Mouse (Mus musculus): ENCODE measurements around the gene Sorcs2. TPM values are rescaled to one million over a fixed set of nuclear protein-coding genes. Genes with fewer than 3 reads are reported as not detected.

Gene Sorcs2
- polyA plus RNA-seq, 1 experiment from 2014 or later = 3.1 TPM

DNA sequence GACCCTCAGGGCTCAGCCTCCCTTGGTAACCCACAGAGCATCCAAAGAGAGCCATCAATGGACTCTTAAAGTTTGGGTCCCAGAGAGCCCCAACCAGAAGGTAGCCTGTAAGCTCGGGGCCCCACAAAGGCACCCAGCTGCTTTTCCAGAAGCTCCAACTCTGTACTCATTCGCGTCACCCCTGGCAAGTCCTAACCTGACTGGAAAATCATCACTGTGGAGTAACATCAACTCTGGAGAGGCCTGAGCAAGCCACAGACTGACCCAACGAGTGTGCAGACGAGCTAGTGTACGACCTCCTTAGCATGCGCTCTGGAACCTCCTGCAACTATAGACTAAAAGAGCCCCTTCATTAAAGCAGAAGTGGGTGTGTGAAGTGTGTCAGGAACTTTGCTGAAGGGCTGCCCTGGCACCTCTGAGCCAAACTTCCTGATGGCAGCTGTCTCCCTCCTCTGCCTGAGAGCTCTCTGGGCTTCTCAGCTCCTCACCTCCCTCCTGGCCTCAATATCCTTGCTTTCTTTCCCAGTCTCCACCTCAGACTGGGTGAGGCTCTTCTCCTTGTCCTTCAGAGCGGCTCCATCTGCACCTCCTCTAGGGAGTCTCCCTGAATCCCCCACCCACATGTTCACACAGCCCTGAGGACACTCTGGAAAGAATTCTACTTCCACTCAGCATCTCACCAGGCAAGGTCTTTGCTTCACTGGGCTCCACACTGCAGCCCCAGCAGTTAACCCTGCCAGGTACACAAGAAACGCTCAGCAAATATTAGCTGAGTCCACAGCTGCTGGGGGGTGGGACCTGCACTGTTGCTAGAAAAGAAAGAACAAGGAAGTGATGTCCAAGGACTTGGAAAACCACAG is 8.0 kb downstream of the Sorcs2 start:
- no peak overlapping the region for H3K9ac ChIP-seq (ENCODE audit: low read length)

DNA sequence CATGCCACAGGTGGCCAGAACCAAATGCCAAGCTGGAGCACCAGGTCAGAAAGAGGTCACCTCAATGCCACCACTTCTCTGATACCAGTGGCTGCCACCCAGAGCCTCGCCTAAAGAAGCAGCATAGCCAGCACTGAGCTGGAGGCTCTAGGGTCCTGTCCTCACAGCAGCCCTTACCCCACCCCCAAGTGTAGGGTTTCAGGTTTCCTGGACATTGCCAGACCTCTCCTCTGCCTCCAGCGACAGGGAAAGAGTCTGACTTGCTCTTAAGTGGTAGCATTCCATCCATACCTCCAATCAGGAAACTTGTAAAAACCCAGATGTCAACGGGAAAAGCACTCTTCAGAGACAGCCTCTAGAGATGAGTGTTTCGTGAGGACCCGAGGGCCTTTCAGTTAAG is 12.9 kb downstream of the Sorcs2 start:
- ATAC-seq (ENCODE audit: low FRiP score, low TSS enrichment) = no peak
- Histone ChIP-seq H3K4me1 (replicated peaks; ENCODE audit: control insufficient read depth, insufficient read depth) (no peaks in the 10 kb centered on the region), H3K36me3 (ENCODE audit: control insufficient read depth, insufficient read depth, low read length) (no peaks in the 10 kb centered on the region), H3K4me3 (ENCODE audit: low read depth, low read length) (no peak overlapping the region), H3K27ac (replicated peaks) (no peak overlapping the region), H3K9ac (ENCODE audit: low read length) (no peak overlapping the region), H3K4me2 (replicated peaks; ENCODE audit: low read depth) (no peak overlapping the region), H3K27me3 (ENCODE audit: control insufficient read depth, insufficient read depth, low read length) (no peaks in the 10 kb centered on the region), H3K9me3 (ENCODE audit: control insufficient read depth, low read length) (no peaks in the 10 kb centered on the region)
- no peak for DNase-seq (ENCODE audit: low spot score)
- TF ChIP-seq EP300 (optimal IDR thresholded peaks at IDR 0.05) (no peak), CTCF (IDR thresholded peaks at IDR 0.05; ENCODE audit: low read depth) (no peak)
- 25% methylated on average over 5 of the region's 5 CpGs for WGBS

More for the DNA sequence above, 8.0 kb downstream of the Sorcs2 start:
- H3K4me3 ChIP-seq (ENCODE audit: low read depth, low read length) = no peak overlapping the region
- WGBS = 60% methylated on average over 9 of the region's 9 CpGs
- TF ChIP-seq EP300 (optimal IDR thresholded peaks at IDR 0.05) (no peak), CTCF (IDR thresholded peaks at IDR 0.05; ENCODE audit: low read depth) (no peak)
- no peaks in the 10 kb centered on the region for H3K9me3 ChIP-seq (ENCODE audit: control insufficient read depth, low read length)
- no peaks in the 10 kb centered on the region for H3K4me1 ChIP-seq (replicated peaks; ENCODE audit: control insufficient read depth, insufficient read depth)
- DNase-seq (ENCODE audit: low spot score) (peak; percentile 88), ATAC-seq (ENCODE audit: low FRiP score, low TSS enrichment) (peak; percentile 96)
- no peaks in the 10 kb centered on the region for H3K36me3 ChIP-seq (ENCODE audit: control insufficient read depth, insufficient read depth, low read length)
- H3K27ac ChIP-seq (replicated peaks) = peak overlapping the region; percentile 74
- no peaks in the 10 kb centered on the region for H3K27me3 ChIP-seq (ENCODE audit: control insufficient read depth, insufficient read depth, low read length)
- no peak overlapping the region for H3K4me2 ChIP-seq (replicated peaks; ENCODE audit: low read depth)

DNA sequence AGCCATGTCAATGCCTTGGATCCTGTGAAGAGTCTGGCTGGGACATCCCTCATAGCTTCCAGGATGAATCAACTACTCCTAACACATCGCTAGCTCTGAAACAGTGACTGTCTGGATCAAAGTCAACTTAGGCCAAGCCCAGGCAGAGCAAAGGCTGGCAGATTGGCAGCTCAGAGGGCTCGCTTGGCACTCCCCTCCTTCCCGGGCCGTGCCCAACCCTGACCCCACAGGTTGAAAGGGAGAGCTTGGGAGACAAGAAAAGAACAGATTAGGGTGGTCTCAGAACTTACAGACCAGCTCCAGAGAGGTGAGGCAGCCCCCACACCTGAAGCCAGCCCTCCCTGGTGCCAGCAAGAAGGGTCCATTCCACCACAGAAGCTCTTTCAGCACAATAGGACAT is 14.5 kb downstream of the Sorcs2 start:
- no peak overlapping the region for H3K27ac ChIP-seq (replicated peaks)

DNA sequence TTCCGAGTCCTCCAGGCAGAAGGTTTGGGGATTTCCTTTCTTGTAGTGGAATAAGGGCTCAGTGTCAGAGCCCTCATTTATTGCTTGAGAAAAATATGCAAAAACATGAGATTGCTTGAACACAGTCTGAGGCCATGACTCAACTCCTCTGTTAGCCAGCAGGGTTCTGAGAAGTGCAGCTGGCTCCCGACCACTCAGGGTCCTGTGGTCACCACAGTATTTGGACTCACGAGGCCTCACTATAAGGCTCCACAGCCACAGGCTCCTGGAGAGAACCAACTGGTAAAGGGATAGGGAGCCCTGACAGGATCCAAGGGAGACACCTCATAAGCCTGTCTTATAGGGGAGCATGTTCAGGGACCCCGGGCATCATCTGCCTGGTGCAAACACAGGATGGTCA is 15.2 kb downstream of the Sorcs2 start:
- no peaks in the 10 kb centered on the region for H3K9me3 ChIP-seq (ENCODE audit: control insufficient read depth, low read length)
- H3K4me2 ChIP-seq (replicated peaks; ENCODE audit: low read depth) = no peak overlapping the region
- TF ChIP-seq EP300 (optimal IDR thresholded peaks at IDR 0.05) = no peak
- no peak for TF ChIP-seq CTCF (IDR thresholded peaks at IDR 0.05; ENCODE audit: low read depth)
- 60% methylated on average over 4 of the region's 4 CpGs for WGBS
- no peaks in the 10 kb centered on the region for H3K27me3 ChIP-seq (ENCODE audit: control insufficient read depth, insufficient read depth, low read length)
- peaks cover 4% of the 10 kb centered on the region; the same call in 1 of the 2 replicates for H3K4me1 ChIP-seq (replicated peaks; ENCODE audit: control insufficient read depth, insufficient read depth)
- no peak overlapping the region for H3K27ac ChIP-seq (replicated peaks)
- no peak for DNase-seq (ENCODE audit: low spot score)
- H3K9ac ChIP-seq (ENCODE audit: low read length) = no peak overlapping the region
- no peak overlapping the region for H3K4me3 ChIP-seq (ENCODE audit: low read depth, low read length)
- no peaks in the 10 kb centered on the region for H3K36me3 ChIP-seq (ENCODE audit: control insufficient read depth, insufficient read depth, low read length)
- ATAC-seq (ENCODE audit: low FRiP score, low TSS enrichment) = no peak

More for the DNA sequence above, 14.5 kb downstream of the Sorcs2 start:
- no peaks in the 10 kb centered on the region for H3K27me3 ChIP-seq (ENCODE audit: control insufficient read depth, insufficient read depth, low read length)
- H3K4me3 ChIP-seq (ENCODE audit: low read depth, low read length) = no peak overlapping the region
- no peak overlapping the region for H3K4me2 ChIP-seq (replicated peaks; ENCODE audit: low read depth)
- ATAC-seq (ENCODE audit: low FRiP score, low TSS enrichment) (no peak), DNase-seq (ENCODE audit: low spot score) (no peak)
- H3K9ac ChIP-seq (ENCODE audit: low read length) = no peak overlapping the region
- peaks cover 2% of the 10 kb centered on the region; the same call in 1 of the 2 replicates for H3K4me1 ChIP-seq (replicated peaks; ENCODE audit: control insufficient read depth, insufficient read depth)
- H3K36me3 ChIP-seq (ENCODE audit: control insufficient read depth, insufficient read depth, low read length) = no peaks in the 10 kb centered on the region
- WGBS = 70% methylated on average over 4 of the region's 4 CpGs
- H3K9me3 ChIP-seq (ENCODE audit: control insufficient read depth, low read length) = no peaks in the 10 kb centered on the region
- TF ChIP-seq CTCF (IDR thresholded peaks at IDR 0.05; ENCODE audit: low read depth) (no peak), EP300 (optimal IDR thresholded peaks at IDR 0.05) (no peak)

DNA sequence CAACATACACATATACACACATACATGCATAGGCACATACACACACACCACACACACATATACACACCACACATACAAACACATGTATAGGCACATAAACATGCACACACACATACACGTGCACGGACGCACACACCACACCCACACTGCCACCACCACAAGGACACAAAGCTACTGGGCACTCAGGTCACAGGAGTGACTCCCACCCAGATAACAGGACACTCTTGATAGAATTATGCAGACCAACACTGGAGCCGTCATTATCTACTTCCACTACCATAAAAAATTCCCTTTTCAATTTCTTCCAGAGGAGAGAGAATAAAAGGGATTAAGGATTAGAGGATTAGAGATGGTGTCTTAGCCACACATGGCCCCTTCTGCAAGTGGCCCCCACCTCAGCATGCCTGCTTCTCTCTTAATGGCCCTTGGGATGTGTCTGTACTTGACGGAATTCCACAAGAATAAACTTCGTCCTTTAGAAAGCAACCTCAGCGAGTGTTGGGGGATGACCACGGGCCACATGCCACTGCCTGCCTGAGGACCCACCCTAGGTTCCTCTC is 15.7 kb downstream of the Sorcs2 start:
- Histone ChIP-seq H3K4me2 (replicated peaks; ENCODE audit: low read depth) (no peak overlapping the region), H3K27ac (replicated peaks) (no peak overlapping the region), H3K4me1 (replicated peaks; ENCODE audit: control insufficient read depth, insufficient read depth) (peaks cover 4% of the 10 kb centered on the region; the same call in 1 of the 2 replicates), H3K9ac (ENCODE audit: low read length) (no peak overlapping the region), H3K27me3 (ENCODE audit: control insufficient read depth, insufficient read depth, low read length) (no peaks in the 10 kb centered on the region), H3K9me3 (ENCODE audit: control insufficient read depth, low read length) (no peaks in the 10 kb centered on the region), H3K4me3 (ENCODE audit: low read depth, low read length) (no peak overlapping the region), H3K36me3 (ENCODE audit: control insufficient read depth, insufficient read depth, low read length) (no peaks in the 10 kb centered on the region)
- no peak for DNase-seq (ENCODE audit: low spot score)
- no peak for ATAC-seq (ENCODE audit: low FRiP score, low TSS enrichment)
- TF ChIP-seq CTCF (IDR thresholded peaks at IDR 0.05; ENCODE audit: low read depth) (no peak), EP300 (optimal IDR thresholded peaks at IDR 0.05) (no peak)
- 62% methylated on average over 8 of the region's 8 CpGs for WGBS

All from stomach, postnatal 0 days (tissue).